Mouse (Mus musculus) midbrain, embryonic 12.5 days (tissue): ENCODE data around the gene Svs3a. TPM values are rescaled to one million over a fixed set of nuclear protein-coding genes. Genes with fewer than 3 reads are reported as not detected.
"Not testable (repeated sequence)": the region's sequence is repeated elsewhere in the genome, so short reads cannot be mapped to it uniquely, and the experiment has no call there.

Source experiments
- ATAC-seq: fragments of 200-750 bp; cut with Nextera tagmentation; 2 replicates; pipeline ENCODE4 v1.8.0; 2017; ENCODE audit warnings: low read depth, moderate TSS enrichment, moderate library complexity; ENCODE audit not compliant: low FRiP score
- H3K27ac ChIP-seq: fragments of 300-500 bp; sonication (generic); replicated peaks from 2 replicates; pipeline ENCODE4 v1.5.1; 2016; ENCODE audit warnings: mild to moderate bottlenecking
- H3K27me3 ChIP-seq: fragments of 300-500 bp; sonication (generic); 2 replicates; pipeline ENCODE4 v1.6.1; 2016; ENCODE audit warnings: mild to moderate bottlenecking
- H3K36me3 ChIP-seq: fragments of 300-500 bp; sonication (generic); 2 replicates; pipeline ENCODE4 v1.6.1; 2016
- H3K4me1 ChIP-seq: fragments of 300-500 bp; sonication (generic); 2 replicates; pipeline ENCODE4 v1.6.1; 2016
- H3K4me2 ChIP-seq: fragments of 300-500 bp; sonication (generic); replicated peaks from 2 replicates; pipeline ENCODE4 v1.6.1; 2016; ENCODE audit warnings: mild to moderate bottlenecking, moderate library complexity
- H3K4me3 ChIP-seq: fragments of 300-500 bp; sonication (generic); 2 replicates; pipeline ENCODE4 v1.5.1; 2016; ENCODE audit warnings: mild to moderate bottlenecking
- H3K9ac ChIP-seq: fragments of 300-500 bp; sonication (generic); replicated peaks from 2 replicates; pipeline ENCODE4 v1.6.1; 2016; ENCODE audit warnings: mild to moderate bottlenecking, moderate library complexity
- H3K9me3 ChIP-seq: fragments of 300-500 bp; sonication (generic); 2 replicates; pipeline ENCODE4 v1.6.1; 2016; ENCODE audit warnings: mild to moderate bottlenecking
- WGBS: fragments of 180-500 bp; shearing (Covaris S2); methylation state at CpG from one replicate; pipeline ENCODE4 v1.1.7; 2016; 5-methylcytosine and 5-hydroxymethylcytosine counted together
- polyA plus RNA-seq: library from polyadenylated mRNA; unstranded; fragments of >200 nt; fragmentation: Nextera tagmentation; extraction: Ambion mirVana; gene quantifications from 2 replicates; pipeline ENCODE4 v1.2.1, GENCODE M21; 2016

Gene Svs3a
- polyA plus RNA-seq, result not detected in 2 replicates

GRCm38 (mm10) chr2:164288968-164289367 is at the start of gene Svs3a:
Gene Svs3a (plus strand): TSS chr2:164289268.
- not testable (repeated sequence) for H3K27ac ChIP-seq, H3K27me3 ChIP-seq, ATAC-seq, H3K9ac ChIP-seq, H3K4me2 ChIP-seq, H3K9me3 ChIP-seq, H3K36me3 ChIP-seq, H3K4me3 ChIP-seq, H3K4me1 ChIP-seq
- 89% methylated on average over 1 of the region's 1 CpGs for WGBS

DNA sequence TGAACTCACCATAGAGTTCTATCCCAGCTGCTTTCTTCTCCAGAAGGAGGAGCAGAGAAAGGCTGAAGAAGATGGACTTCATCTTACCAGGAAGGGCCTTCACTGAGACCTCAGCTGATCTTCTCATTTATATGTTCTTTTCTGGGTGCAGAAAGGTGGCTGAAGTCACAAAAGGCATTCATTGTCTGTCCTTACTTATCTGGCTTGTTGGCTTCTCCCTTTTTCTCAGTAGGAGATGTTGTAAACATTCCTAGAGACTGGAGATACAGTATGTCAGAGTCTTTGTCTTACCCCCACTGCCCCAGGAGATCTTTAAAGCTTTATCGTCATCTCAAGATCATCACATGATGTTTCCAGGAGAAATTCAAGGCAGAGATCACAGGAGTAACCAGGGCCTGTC is 32.5 kb upstream of the Svs3a start, which contains the start of gene Svs3b:
Gene Svs3b, minus strand, starts transcription at position 101 of the 400 bp plus-strand sequence.
- not testable (repeated sequence) for H3K27ac ChIP-seq, H3K4me3 ChIP-seq, H3K4me2 ChIP-seq, ATAC-seq, H3K36me3 ChIP-seq, H3K9ac ChIP-seq, H3K9me3 ChIP-seq, H3K27me3 ChIP-seq, H3K4me1 ChIP-seq
- WGBS, result 84% methylated on average over 1 of the region's 1 CpGs

DNA sequence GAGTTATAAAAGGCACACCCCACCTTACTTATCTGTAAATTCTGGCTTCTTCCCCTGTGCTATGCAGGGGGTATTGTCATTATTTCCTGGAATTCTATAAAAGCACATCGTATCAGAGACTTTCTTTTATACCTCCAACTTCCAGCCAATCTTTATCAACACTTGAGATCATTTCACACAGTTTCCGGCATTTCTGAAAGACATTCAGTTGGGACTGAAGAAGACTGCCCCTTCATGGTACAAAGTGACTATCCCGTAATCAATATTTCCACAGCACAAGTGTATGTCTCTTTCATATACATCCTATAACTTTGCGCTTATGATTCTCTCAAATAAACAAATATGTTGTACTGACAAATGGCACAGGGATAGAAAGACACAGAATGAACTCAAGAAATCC is 10.7 kb upstream of the Svs3a start, which contains the start of gene Svs4:
Gene Svs4, minus strand, starts transcription at position 101 of the 400 bp plus-strand sequence.
- no peak for ATAC-seq
- 96% methylated on average over 4 of the region's 4 CpGs for WGBS
- Histone ChIP-seq H3K4me1 (no peaks in the 10 kb centered on the region), H3K9me3 (no peaks in the 10 kb centered on the region), H3K9ac (no peak within 1 kb of the TSS), H3K27me3 (no peaks in the 10 kb centered on the region), H3K36me3 (no peaks in the 10 kb centered on the region), H3K27ac (no peak within 1 kb of the TSS), H3K4me3 (no peak within 1 kb of the TSS), H3K4me2 (no peak within 1 kb of the TSS)

GRCm38 (mm10) chr2:164312599-164312998 is 23.5 kb downstream of the Svs3a start:
- H3K4me3 ChIP-seq, result no peak overlapping the region
- 88% methylated on average over 5 of the region's 5 CpGs for WGBS
- H3K4me1 ChIP-seq, result no peaks in the 10 kb centered on the region
- no peak overlapping the region for H3K9ac ChIP-seq
- no peaks in the 10 kb centered on the region for H3K27me3 ChIP-seq
- no peak for ATAC-seq
- no peak overlapping the region for H3K27ac ChIP-seq
- H3K9me3 ChIP-seq, result no peaks in the 10 kb centered on the region
- no peaks in the 10 kb centered on the region for H3K36me3 ChIP-seq
- no peak overlapping the region for H3K4me2 ChIP-seq

DNA sequence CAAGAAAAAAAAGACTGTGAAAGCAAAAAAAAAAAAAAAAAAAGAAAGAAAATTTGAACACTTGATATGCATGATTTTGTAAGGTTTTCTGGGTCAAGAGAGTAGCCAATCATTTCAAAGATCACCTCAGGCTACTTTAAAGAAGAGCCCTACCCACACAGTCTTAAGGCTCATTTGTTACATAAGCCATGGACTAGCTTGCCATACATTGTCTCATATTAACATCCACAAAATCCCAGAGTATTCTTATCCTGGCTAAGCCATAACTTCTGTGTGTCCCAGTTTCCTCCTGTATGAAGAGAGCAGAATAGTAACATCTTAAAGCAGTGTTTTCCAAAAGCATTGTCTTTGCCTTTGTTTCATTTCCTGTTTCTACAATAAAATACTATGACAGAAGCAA is 26.4 kb downstream of the Svs3a start:
- not testable (repeated sequence) for H3K4me3 ChIP-seq, H3K36me3 ChIP-seq, H3K9me3 ChIP-seq, H3K9ac ChIP-seq, H3K4me1 ChIP-seq, H3K4me2 ChIP-seq, ATAC-seq, H3K27me3 ChIP-seq, H3K27ac ChIP-seq

- not testable (repeated sequence) for H3K9ac ChIP-seq, H3K4me1 ChIP-seq, H3K36me3 ChIP-seq, H3K27ac ChIP-seq, H3K4me2 ChIP-seq, ATAC-seq, H3K27me3 ChIP-seq, H3K9me3 ChIP-seq, H3K4me3 ChIP-seq
- WGBS, result 87% methylated on average over 1 of the region's 1 CpGs
Measured at GRCm38 (mm10) chr2:164316451-164316850, 27.4 kb downstream of the Svs3a start, which contains the start of gene Svs6. Gene Svs6 (plus strand): TSS chr2:164316751.

GRCm38 (mm10) chr2:164320983-164321382 is 31.9 kb downstream of the Svs3a start:
- no peak overlapping the region for H3K27ac ChIP-seq
- no peak overlapping the region for H3K4me3 ChIP-seq
- 85% methylated on average over 6 of the region's 6 CpGs for WGBS
- H3K4me2 ChIP-seq, result no peak overlapping the region
- H3K9ac ChIP-seq, result no peak overlapping the region
- H3K27me3 ChIP-seq, result no peaks in the 10 kb centered on the region
- no peak for ATAC-seq
- no peaks in the 10 kb centered on the region for H3K9me3 ChIP-seq
- H3K36me3 ChIP-seq, result no peaks in the 10 kb centered on the region
- no peaks in the 10 kb centered on the region for H3K4me1 ChIP-seq

GRCm38 (mm10) chr2:164332440-164332839 is 43.4 kb downstream of the Svs3a start, which contains the start of gene Svs5:
Gene Svs5 (plus strand): TSS chr2:164332740.
- H3K4me3 ChIP-seq, H3K9me3 ChIP-seq, H3K36me3 ChIP-seq, H3K27me3 ChIP-seq, H3K9ac ChIP-seq, H3K4me1 ChIP-seq, H3K4me2 ChIP-seq, ATAC-seq, H3K27ac ChIP-seq: not testable (repeated sequence)
- WGBS, result 81% methylated on average over 3 of the region's 3 CpGs

Other genes with a start within 250 kb of the Svs3a start
- 39.6 and 42.3 TPM in 2 replicates for gene Stk4, start 218.9 kb upstream of the Svs3a start, polyA plus RNA-seq
- 45.1 and 47.0 TPM in 2 replicates for gene Tomm34, start 218.1 kb upstream of the Svs3a start, polyA plus RNA-seq
- 0.16 and 0.31 TPM in 2 replicates for gene Kcns1, start 118.2 kb upstream of the Svs3a start, polyA plus RNA-seq
- not detected in 2 replicates for gene Wfdc5, start 106.5 kb upstream of the Svs3a start, polyA plus RNA-seq
- gene Wfdc12, start 98.7 kb upstream of the Svs3a start, polyA plus RNA-seq, result not detected in 2 replicates
- not detected in 2 replicates for gene Wfdc15a, start 89.1 kb upstream of the Svs3a start, polyA plus RNA-seq
- not detected in 2 replicates for gene Wfdc15b, start 67.6 kb upstream of the Svs3a start, polyA plus RNA-seq
- gene Svs2, start 50.8 kb upstream of the Svs3a start, polyA plus RNA-seq, result not detected in 2 replicates
- gene Svs3b, start 32.6 kb upstream of the Svs3a start, polyA plus RNA-seq, result not detected in 2 replicates
- not detected in 2 replicates for gene Svs4, start 10.8 kb upstream of the Svs3a start, polyA plus RNA-seq
- gene Svs6, start 27.5 kb downstream of the Svs3a start, polyA plus RNA-seq, result not detected in 2 replicates
- not detected in 2 replicates for gene Svs5, start 43.5 kb downstream of the Svs3a start, polyA plus RNA-seq
- gene Slpi, start 99.8 kb downstream of the Svs3a start, polyA plus RNA-seq, result not detected in 2 replicates
- gene Rbpjl, start 113.9 kb downstream of the Svs3a start, polyA plus RNA-seq, result 0.15 TPM in 1 of 2 replicates, not detected in the other
- gene Matn4, start 115.9 kb downstream of the Svs3a start, polyA plus RNA-seq, result 2.8 and 13.5 TPM in 2 replicates
- 10.5 and 11.3 TPM in 2 replicates for gene Sdc4, start 154.6 kb downstream of the Svs3a start, polyA plus RNA-seq
- 68.8 and 69.6 TPM in 2 replicates for gene Sys1, start 167.7 kb downstream of the Svs3a start, polyA plus RNA-seq
- 3.8 and 6.9 TPM in 2 replicates for gene Gm20458, start 171.7 kb downstream of the Svs3a start, polyA plus RNA-seq
- 0.19 TPM in 1 of 2 replicates, not detected in the other for gene Trp53tg5, start 184.5 kb downstream of the Svs3a start, polyA plus RNA-seq
- 4.7 and 6.0 TPM in 2 replicates for gene Dbndd2, start 196.8 kb downstream of the Svs3a start, polyA plus RNA-seq
- 46.2 and 48.7 TPM in 2 replicates for gene Pigt, start 208.3 kb downstream of the Svs3a start, polyA plus RNA-seq